Mouse (Mus musculus): Measurements from ENCODE around the gene Serpinb6a. TPM values are rescaled to one million over a fixed set of nuclear protein-coding genes. Genes with fewer than 3 reads are reported as not detected.

The Serpinb6a gene
- total RNA-seq, 1 experiment from 2014 or later = 541 TPM

DNA sequence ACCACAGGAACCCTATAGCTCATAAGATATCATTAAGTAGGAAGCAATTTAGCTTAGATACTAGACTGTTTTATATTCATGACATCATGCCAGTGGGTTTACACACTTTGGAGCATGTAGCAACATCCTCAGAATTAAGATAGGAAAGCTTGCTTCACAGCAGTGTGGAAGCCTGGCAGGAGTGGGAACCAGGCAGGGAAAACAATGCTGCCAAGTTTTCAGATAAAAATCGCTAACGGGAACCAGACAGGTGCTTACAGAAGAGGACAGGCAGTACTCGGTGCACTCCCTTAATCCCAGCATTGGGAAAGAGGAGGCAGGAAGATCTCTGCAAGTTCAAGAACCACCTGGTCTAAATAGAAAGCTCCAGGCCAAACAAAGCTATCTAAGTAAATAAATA lies 95.8 kb downstream of the Serpinb6a start:
- no peak for DNase-seq

DNA sequence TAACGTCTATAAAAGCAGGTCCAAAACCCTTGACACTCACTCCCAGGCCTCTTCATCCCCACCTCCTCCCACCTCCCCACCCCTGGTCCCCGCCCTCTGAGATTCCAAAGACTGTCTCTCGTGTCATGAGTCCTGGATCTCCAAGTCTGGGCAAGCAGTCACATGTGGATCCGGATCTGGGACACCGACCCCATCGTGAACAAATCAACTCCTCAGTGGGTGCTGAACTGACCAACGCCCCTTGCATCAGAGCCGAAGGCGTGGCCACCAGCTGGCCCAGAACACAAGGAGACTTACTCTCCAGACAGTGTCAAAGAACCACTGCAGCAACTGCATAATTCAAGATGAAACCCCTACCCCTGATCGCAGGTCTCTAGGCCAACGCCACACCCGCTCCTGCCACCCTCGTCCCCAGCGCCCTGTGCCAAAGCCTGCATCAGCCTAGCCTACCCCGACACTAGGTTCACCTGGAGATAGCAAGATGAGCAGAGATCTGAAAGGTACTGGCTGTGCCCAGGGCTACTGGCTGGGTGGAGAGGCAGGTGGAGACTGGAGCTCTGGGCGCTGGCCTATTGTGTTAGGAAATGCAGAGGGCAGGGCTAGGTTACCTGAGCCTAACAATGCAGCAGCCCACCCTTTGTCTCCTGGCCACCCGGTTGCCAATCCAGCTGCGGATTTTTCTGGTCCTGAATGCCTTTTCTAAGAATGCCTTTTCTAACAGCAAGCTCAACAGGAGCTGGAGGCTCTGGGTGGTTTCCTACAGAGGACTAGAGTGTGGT lies 97.2 kb downstream of the Serpinb6a start, which contains the start of gene Serpinb6c:
TSS of gene Serpinb6c (minus strand) at position 533 of the 779 bp plus-strand sequence.
- no peak for DNase-seq

DNA sequence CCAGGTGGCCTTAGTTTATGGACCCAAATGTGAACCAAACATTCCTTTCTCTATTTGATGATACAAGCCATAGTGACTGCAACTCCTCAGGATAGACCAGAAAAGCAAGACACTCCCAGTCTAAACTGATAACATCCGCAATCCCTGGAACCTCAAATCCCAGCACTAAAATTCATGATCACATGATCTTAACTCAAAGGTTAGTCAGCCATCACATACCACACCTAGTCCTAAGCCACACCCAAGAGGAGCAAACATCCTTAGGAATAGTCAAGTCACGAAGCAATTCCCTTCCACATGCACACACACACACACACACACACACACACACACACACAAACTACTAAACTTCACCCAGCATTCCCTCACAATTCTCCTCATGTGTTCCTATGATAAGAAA lies 99.3 kb downstream of the Serpinb6a start:
- DNase-seq = no peak

DNA sequence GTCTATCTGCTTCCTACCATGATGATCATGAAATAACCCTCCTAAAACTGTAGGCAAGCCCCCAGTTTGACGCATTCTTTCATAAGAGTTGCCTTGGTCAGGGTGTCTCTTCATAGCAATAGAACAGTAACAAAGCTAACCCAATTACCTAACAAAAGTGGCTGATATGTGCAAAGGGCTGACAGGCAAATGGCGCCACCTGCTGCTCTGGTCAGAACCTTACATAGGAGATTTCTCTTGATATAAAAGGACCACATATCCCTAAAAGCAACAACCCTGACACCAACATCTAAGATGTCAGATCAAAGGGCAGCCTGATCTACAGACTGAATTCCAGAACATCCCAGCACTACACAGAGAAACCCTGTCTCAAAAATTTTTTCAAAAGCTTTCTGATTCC lies 108.4 kb downstream of the Serpinb6a start:
- DNase-seq = peak; percentile 50

Other genes with a start within 250 kb of the Serpinb6a start
- gene Serpinb6e, start 159.4 kb downstream of the Serpinb6a start, total RNA-seq (2021) = not detected in 2 replicates
- gene Serpinb6c, start 97.1 kb downstream of the Serpinb6a start, total RNA-seq (2021) = not detected in 2 replicates
- 61.7 and 75.1 TPM in 2 replicates for gene Nqo2, start 38.1 kb downstream of the Serpinb6a start, total RNA-seq (2021)
- 35.0 and 35.3 TPM in 2 replicates for gene Ripk1, start 431 bp downstream of the Serpinb6a start, total RNA-seq (2021)
- 89.9 and 96.6 TPM in 2 replicates for gene Bphl, start 34.8 kb upstream of the Serpinb6a start, total RNA-seq (2021)
- gene Tubb2a, start 75.2 kb upstream of the Serpinb6a start, total RNA-seq (2021) = 17.8 and 23.2 TPM in 2 replicates
- 0.71 and 0.76 TPM in 2 replicates for gene Tubb2b, start 127.7 kb upstream of the Serpinb6a start, total RNA-seq (2021)
- 29.7 and 29.9 TPM in 2 replicates for gene Psmg4, start 160.2 kb upstream of the Serpinb6a start, total RNA-seq (2021)